Mouse (Mus musculus) neural tube, embryonic 14.5 days (tissue): ENCODE results near the gene Zfp60. TPM values are rescaled to one million over a fixed set of nuclear protein-coding genes. Genes with fewer than 3 reads are reported as not detected.
A peak's percentile ranks its signal among the peaks of the same experiment; 100 is the strongest.

Experiments
- ATAC-seq: fragments of 200-750 bp; cut with Nextera tagmentation; 2 replicates; pipeline ENCODE4 v1.8.0; 2017; ENCODE audit warnings: low read depth, mild to moderate bottlenecking, moderate TSS enrichment, moderate library complexity
- H3K27ac ChIP-seq: fragments of 300-500 bp; sonication (generic); 2 replicates; pipeline ENCODE4 v1.5.1; 2014; ENCODE audit warnings: low read depth, mild to moderate bottlenecking, control low read depth, low read length, moderate library complexity, mixed read lengths
- H3K27me3 ChIP-seq: fragments of 300-500 bp; sonication (generic); 2 replicates; pipeline ENCODE4 v1.6.1; 2014; ENCODE audit warnings: low read length; ENCODE audit not compliant: control insufficient read depth, insufficient read depth
- H3K36me3 ChIP-seq: fragments of 300-500 bp; sonication (generic); 2 replicates; pipeline ENCODE4 v1.6.1; 2014; ENCODE audit warnings: low read length, mixed read lengths; ENCODE audit not compliant: control insufficient read depth, insufficient read depth
- H3K4me1 ChIP-seq: fragments of 300-500 bp; sonication (generic); 2 replicates; pipeline ENCODE4 v1.6.1; 2014; ENCODE audit warnings: low read length; ENCODE audit not compliant: control insufficient read depth, insufficient read depth
- H3K4me2 ChIP-seq: fragments of 300-500 bp; sonication (generic); 2 replicates; pipeline ENCODE4 v1.6.1; 2014; ENCODE audit warnings: mild to moderate bottlenecking, low read depth, low read length, control low read depth
- H3K4me3 ChIP-seq: fragments of 300-500 bp; sonication (generic); 2 replicates; pipeline ENCODE4 v1.5.1; 2014; ENCODE audit warnings: low read depth, low read length, control low read depth, mixed read lengths
- H3K9ac ChIP-seq: fragments of 300-500 bp; sonication (generic); replicated peaks from 2 replicates; pipeline ENCODE4 v1.6.1; 2014; ENCODE audit warnings: low read depth, mild to moderate bottlenecking, control low read depth, low read length, mixed read lengths
- H3K9me3 ChIP-seq: fragments of 300-500 bp; sonication (generic); 2 replicates; pipeline ENCODE4 v1.6.1; 2016; ENCODE audit warnings: low read length; ENCODE audit not compliant: control insufficient read depth
- WGBS: fragments of 180-500 bp; shearing (Covaris S2); extraction: QIAGEN DNeasy Blood & Tissue Kit; methylation state at CpG from one replicate; pipeline ENCODE4 v1.1.7; 2014; 5-methylcytosine and 5-hydroxymethylcytosine counted together
- polyA plus RNA-seq: library from polyadenylated mRNA; unstranded; fragments of >200 nt; fragmentation: Nextera tagmentation; extraction: Ambion mirVana; gene quantifications from 2 replicates; pipeline ENCODE4 v1.2.1, GENCODE M21; 2014

The Zfp60 gene
- polyA plus RNA-seq, 1 experiment from 2014 or later: 98.5 TPM

GRCm38 (mm10) chr7:27691076-27691475 is 40.1 kb upstream of the Zfp60 start:
- H3K4me1 ChIP-seq: peaks cover 9% of the 10 kb centered on the region; the same call in 1 of the 2 replicates
- no peak overlapping the region for H3K4me3 ChIP-seq
- no peak for ATAC-seq
- no peaks in the 10 kb centered on the region for H3K36me3 ChIP-seq
- H3K27ac ChIP-seq: no peak overlapping the region
- H3K4me2 ChIP-seq: no peak overlapping the region
- H3K9ac ChIP-seq: no peak overlapping the region
- H3K27me3 ChIP-seq: no peaks in the 10 kb centered on the region
- WGBS: 47% methylated on average over 5 of the region's 5 CpGs
- no peaks in the 10 kb centered on the region for H3K9me3 ChIP-seq

DNA sequence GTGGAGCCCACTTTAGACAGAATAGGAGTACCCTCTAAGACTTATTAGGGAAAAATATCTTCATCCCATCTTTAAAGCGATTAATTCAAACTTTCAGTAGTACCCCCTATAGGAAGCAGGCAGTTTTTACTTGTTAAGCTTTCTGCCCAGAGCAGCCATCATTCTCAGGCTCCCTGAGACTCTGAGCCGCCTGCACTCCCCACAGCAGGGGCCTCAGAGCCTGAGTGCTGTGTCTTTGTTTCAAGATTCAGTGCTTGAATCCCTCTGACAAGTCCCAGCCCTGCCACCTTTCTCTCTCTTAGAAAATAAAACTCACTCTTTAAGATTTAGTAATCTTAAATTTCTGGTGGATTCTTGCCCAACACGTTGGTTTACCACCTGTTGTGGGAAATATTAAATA is 34.5 kb upstream of the Zfp60 start:
- Histone ChIP-seq H3K9ac (no peak overlapping the region), H3K4me1 (no peaks in the 10 kb centered on the region), H3K27ac (no peak overlapping the region), H3K4me2 (no peak overlapping the region), H3K27me3 (no peaks in the 10 kb centered on the region), H3K4me3 (no peak overlapping the region), H3K9me3 (no peaks in the 10 kb centered on the region), H3K36me3 (no peaks in the 10 kb centered on the region; the same call in 1 of the 2 replicates)
- WGBS: 35% methylated on average over 3 of the region's 3 CpGs
- no peak for ATAC-seq

DNA sequence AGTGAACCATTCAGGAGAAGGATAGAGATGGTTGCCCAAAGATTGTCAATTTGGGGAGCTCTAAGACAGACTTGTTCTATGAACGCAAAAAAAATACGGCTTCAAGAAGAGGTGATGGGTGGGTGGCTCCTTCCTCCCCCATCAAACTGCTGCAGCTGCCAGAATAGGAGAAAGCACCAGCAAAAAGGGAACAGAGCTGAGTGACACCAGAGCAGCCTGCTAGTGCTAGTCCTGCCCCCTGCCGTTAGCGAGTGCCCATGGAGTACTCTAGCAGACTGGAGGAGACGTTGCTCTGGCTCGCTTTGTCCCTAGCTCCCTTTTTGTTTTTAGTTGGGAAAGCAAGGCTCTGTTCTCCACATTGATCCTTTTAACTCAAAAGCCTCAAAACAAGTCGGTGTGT is 20.8 kb upstream of the Zfp60 start:
- WGBS: 86% methylated on average over 7 of the region's 7 CpGs

GRCm38 (mm10) chr7:27721951-27722350 is 9.2 kb upstream of the Zfp60 start:
- no peak overlapping the region for H3K9ac ChIP-seq
- H3K36me3 ChIP-seq: no peaks in the 10 kb centered on the region
- H3K4me3 ChIP-seq: no peak overlapping the region
- H3K4me1 ChIP-seq: no peaks in the 10 kb centered on the region
- WGBS: 92% methylated on average over 8 of the region's 8 CpGs
- no peak overlapping the region for H3K27ac ChIP-seq
- no peak overlapping the region for H3K4me2 ChIP-seq
- no peaks in the 10 kb centered on the region for H3K27me3 ChIP-seq
- no peaks in the 10 kb centered on the region for H3K9me3 ChIP-seq
- ATAC-seq: no peak

More for the DNA sequence above, 20.8 kb upstream of the Zfp60 start:
- Histone ChIP-seq H3K4me1 (no peaks in the 10 kb centered on the region), H3K4me2 (no peak overlapping the region), H3K9me3 (peaks cover 7% of the 10 kb centered on the region; the same call in 1 of the 2 replicates), H3K27ac (no peak overlapping the region), H3K9ac (no peak overlapping the region), H3K27me3 (no peaks in the 10 kb centered on the region), H3K4me3 (no peak overlapping the region), H3K36me3 (no peaks in the 10 kb centered on the region)
- no peak for ATAC-seq

GRCm38 (mm10) chr7:27725566-27726538 is 5.3 kb upstream of the Zfp60 start:
- H3K27ac ChIP-seq: peak overlapping the region; percentile 70
- H3K4me1 ChIP-seq: no peaks in the 10 kb centered on the region
- H3K4me3 ChIP-seq: no peak overlapping the region
- H3K4me2 ChIP-seq: no peak overlapping the region
- H3K9me3 ChIP-seq: no peaks in the 10 kb centered on the region
- H3K36me3 ChIP-seq: no peaks in the 10 kb centered on the region
- no peaks in the 10 kb centered on the region for H3K27me3 ChIP-seq
- H3K9ac ChIP-seq: no peak overlapping the region
- 47% methylated on average over 12 of the region's 12 CpGs for WGBS
- ATAC-seq: peak; percentile 86

DNA sequence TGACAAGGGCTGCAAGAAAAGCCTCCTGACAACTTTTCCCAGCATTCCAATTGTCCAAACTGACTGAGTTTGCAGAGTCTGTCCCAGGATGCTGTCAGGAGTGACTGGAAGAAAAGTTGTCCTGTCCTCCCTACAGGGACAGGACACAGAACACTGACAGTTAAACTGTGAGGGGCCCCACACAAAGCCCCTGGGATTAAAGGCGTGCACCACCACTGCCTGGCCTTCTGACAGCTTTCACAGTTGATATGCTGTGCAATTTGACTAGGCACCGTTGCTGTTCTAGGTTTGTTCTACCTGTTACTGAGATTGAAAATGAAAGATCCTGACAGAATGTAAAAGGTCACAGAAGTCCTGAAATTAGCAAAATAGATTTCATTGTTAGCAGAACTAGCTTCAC is 3.7 kb upstream of the Zfp60 start:
- Histone ChIP-seq H3K4me1 (no peaks in the 10 kb centered on the region), H3K27ac (no peak overlapping the region), H3K4me2 (no peak overlapping the region), H3K9me3 (no peaks in the 10 kb centered on the region), H3K36me3 (no peaks in the 10 kb centered on the region), H3K9ac (no peak overlapping the region), H3K27me3 (no peaks in the 10 kb centered on the region), H3K4me3 (no peak overlapping the region)
- WGBS: 72% methylated on average over 2 of the region's 2 CpGs
- ATAC-seq: no peak

- no peaks in the 10 kb centered on the region for H3K9me3 ChIP-seq
- H3K27ac ChIP-seq: peak overlapping the region; percentile 94
- no peaks in the 10 kb centered on the region for H3K27me3 ChIP-seq
- peak overlapping the region; percentile 56 for H3K4me3 ChIP-seq
- no peaks in the 10 kb centered on the region for H3K36me3 ChIP-seq
- WGBS: 4% methylated on average over 12 of the region's 12 CpGs
- H3K4me2 ChIP-seq: peak overlapping the region; percentile 64
- H3K9ac ChIP-seq: peak overlapping the region; percentile 94
- ATAC-seq: peak; percentile 28; the same call in 1 of the 2 replicates
- peaks cover 14% of the 10 kb centered on the region for H3K4me1 ChIP-seq
Observed at GRCm38 (mm10) chr7:27731946-27732345, 757 bp downstream of the Zfp60 start.

- H3K4me2 ChIP-seq: peak overlapping the region; percentile 64
- H3K4me3 ChIP-seq: peak overlapping the region; percentile 56
- no peaks in the 10 kb centered on the region for H3K9me3 ChIP-seq
- H3K27me3 ChIP-seq: no peaks in the 10 kb centered on the region
- H3K36me3 ChIP-seq: no peaks in the 10 kb centered on the region
- H3K9ac ChIP-seq: peak overlapping the region; percentile 94
- 60% methylated on average over 6 of the region's 6 CpGs for WGBS
- no peak for ATAC-seq
- peak overlapping the region; percentile 94 for H3K27ac ChIP-seq
- H3K4me1 ChIP-seq: peaks cover 14% of the 10 kb centered on the region
Observed at GRCm38 (mm10) chr7:27732508-27732907, 1.3 kb downstream of the Zfp60 start.

GRCm38 (mm10) chr7:27735457-27735856 is 4.3 kb downstream of the Zfp60 start:
- H3K9ac ChIP-seq: no peak overlapping the region
- H3K27me3 ChIP-seq: no peaks in the 10 kb centered on the region
- H3K4me2 ChIP-seq: peak overlapping the region; percentile 36
- peaks cover 17% of the 10 kb centered on the region for H3K36me3 ChIP-seq
- 23% methylated on average over 5 of the region's 5 CpGs for WGBS
- no peaks in the 10 kb centered on the region for H3K9me3 ChIP-seq
- peak overlapping the region; percentile 28; the same call in 1 of the 2 replicates for H3K27ac ChIP-seq
- H3K4me1 ChIP-seq: peaks cover 14% of the 10 kb centered on the region
- no peak for ATAC-seq
- H3K4me3 ChIP-seq: peak overlapping the region; percentile 5; the same call in 1 of the 2 replicates
